ENCODE assay signal across 8 mouse cellular contexts in the genomic region with DNA sequence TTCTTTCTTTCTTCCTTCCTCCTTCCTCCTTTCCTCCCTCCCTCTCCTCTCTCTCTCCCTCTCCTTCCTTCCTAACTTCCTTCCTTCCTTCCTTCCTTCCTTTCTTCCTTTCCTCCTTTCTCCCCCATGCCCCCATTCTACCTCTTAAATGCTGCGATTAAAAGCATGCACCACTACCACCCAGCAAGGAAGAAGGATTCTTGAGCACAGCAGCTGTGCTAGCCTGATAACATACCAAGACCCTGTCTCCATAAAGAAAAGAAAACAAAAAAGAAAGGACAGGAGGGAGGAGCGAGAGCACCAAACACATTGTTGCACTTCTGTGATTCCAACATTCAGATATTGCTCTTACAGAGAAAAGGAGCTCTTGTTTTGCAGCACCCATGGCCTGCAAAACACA. TPM values are rescaled to one million over a fixed set of nuclear protein-coding genes. Genes with fewer than 3 reads are reported as not detected.
A peak's percentile ranks its signal among the peaks of the same experiment; 100 is the strongest.
DNase-seq lines count a peak whose midpoint lies in the region; ATAC-seq and TF ChIP-seq lines count a peak whose summit lies in the region.

No protein-coding gene starts in this region.

- no peaks in the 10 kb centered on the region for H3K9me3 ChIP-seq in heart, embryonic 10.5 days
- H3K9me3 ChIP-seq in CH12.LX (replicated peaks; ENCODE audit: low read length): no peaks in the 10 kb centered on the region
- H3K9me3 ChIP-seq in hindbrain, embryonic 10.5 days: no peaks in the 10 kb centered on the region

- in situ Hi-C loops in CH12.LX (cut with MboI; ENCODE audit: low pct_ligation_motif_present, low pct_unique_long_range_greater_than_20kb, low sequenced_read_pairs): no loop called here

- peaks cover 36% of the 10 kb centered on the region for H3K79me2 ChIP-seq in CH12.LX (replicated peaks; ENCODE audit: control insufficient read depth, extremely low read depth, insufficient read depth, poor library complexity, severe bottlenecking)

- peaks cover 26% of the 10 kb centered on the region for H3K4me1 ChIP-seq in heart, embryonic 10.5 days
- H3K4me1 ChIP-seq in CH12.LX (ENCODE audit: control insufficient read depth in 1 of 2, insufficient read depth in 2 of 2): peaks cover 12 to 35% of the 10 kb centered on the region in 2 experiments
- peaks cover 33% of the 10 kb centered on the region for H3K4me1 ChIP-seq in hindbrain, embryonic 10.5 days (replicated peaks)

- peak overlapping the region; percentile 96 for H3K4me3 ChIP-seq in heart, embryonic 10.5 days
- H3K4me3 ChIP-seq in CH12.LX (replicated peaks in 1 of 3; ENCODE audit: low read depth in 2 of 3, low read length in 2 of 3, poor library complexity in 1 of 3): peak overlapping the region; percentile 25 to 99 (median 85)
- peak overlapping the region; percentile 97 for H3K4me3 ChIP-seq in hindbrain, embryonic 10.5 days

- 40% methylated on average over 2 of the region's 2 CpGs for WGBS in heart, embryonic 10.5 days
- 68% methylated on average over 2 of the region's 2 CpGs for WGBS in hindbrain, embryonic 10.5 days

- TF ChIP-seq EP300 in CH12.LX (IDR thresholded peaks at IDR 0.05; ENCODE audit: low read length): no peak

- no peak for TF ChIP-seq RAD21 in CH12.LX (IDR thresholded peaks at IDR 0.05; ENCODE audit: low read depth, low read length)

- H3K27me3 ChIP-seq in heart, embryonic 10.5 days (ENCODE audit: insufficient read depth, poor library complexity, severe bottlenecking): no peaks in the 10 kb centered on the region
- no peaks in the 10 kb centered on the region for H3K27me3 ChIP-seq in CH12.LX (replicated peaks)
- no peaks in the 10 kb centered on the region for H3K27me3 ChIP-seq in hindbrain, embryonic 10.5 days (ENCODE audit: insufficient read depth, poor library complexity, severe bottlenecking)

- no peak for TF ChIP-seq CTCF in CH12.LX (conservative IDR thresholded peaks at IDR 0.05 in 1 of 2, IDR thresholded peaks at IDR 0.05 in 1 of 2; ENCODE audit: low read depth in 2 of 2, low read length in 2 of 2)

- no peak for DNase-seq in heart, embryonic 10.5 days (ENCODE audit: low spot score)
- no peak for DNase-seq in heart, postnatal 4 days
- DNase-seq in CH12.LX (ENCODE audit: extremely low read depth): no peak
- DNase-seq in hindbrain, embryonic 10.5 days (ENCODE audit: low spot score): no peak
- no peak for DNase-seq in urinary bladder, postnatal 4 days (ENCODE audit: low spot score in 2 of 2)
- DNase-seq in cerebellum, postnatal 14 days: no peak

- H3K36me3 ChIP-seq in heart, embryonic 10.5 days: peaks cover 50% of the 10 kb centered on the region
- H3K36me3 ChIP-seq in CH12.LX (replicated peaks in 1 of 2; ENCODE audit: control insufficient read depth in 1 of 2, insufficient read depth in 1 of 2, low read length in 1 of 2): peaks cover 31 to 59% of the 10 kb centered on the region in 2 experiments
- H3K36me3 ChIP-seq in hindbrain, embryonic 10.5 days: peaks cover 67% of the 10 kb centered on the region

- H3K4me2 ChIP-seq in CH12.LX (ENCODE audit: insufficient read depth, low read depth, poor library complexity, severe bottlenecking): peak overlapping the region; percentile 81

- TF ChIP-seq POLR2A in CH12.LX (IDR thresholded peaks at IDR 0.05; ENCODE audit: low read depth, low read length): no peak

- H3K9ac ChIP-seq in CH12.LX (ENCODE audit: insufficient read depth, low read depth): peak overlapping the region; percentile 79

- peak overlapping the region; percentile 93 for H3K27ac ChIP-seq in heart, embryonic 10.5 days
- no peak overlapping the region for H3K27ac ChIP-seq in CH12.LX (ENCODE audit: insufficient read depth, low read depth)
- H3K27ac ChIP-seq in hindbrain, embryonic 10.5 days: peak overlapping the region; percentile 94

- dilution Hi-C loops in CH12.LX (cut with MboI; ENCODE audit: extremely low pct_ligation_motif_present, extremely low pct_unique_long_range_greater_than_20kb, low sequenced_read_pairs): no loop called here

- peak; percentile 40 for ATAC-seq in megakaryocyte progenitor cell, adult 5-6 weeks (replicated peaks; ENCODE audit: poor library complexity)
- ATAC-seq in inflammation-experienced regulatory T-cells, adult 6 months: no peak

TF ChIP-seq in CH12.LX, 34 proteins besides CTCF, POLR2A, EP300 and RAD21:
- TF ChIP-seq MXI1 (IDR thresholded peaks at IDR 0.05; ENCODE audit: low read depth, low read length) (no peak), HCFC1 (IDR thresholded peaks at IDR 0.05; ENCODE audit: low read depth, low read length) (no peak), CHD2 (IDR thresholded peaks at IDR 0.05; ENCODE audit: low read length) (no peak), SMC3 (IDR thresholded peaks at IDR 0.05; ENCODE audit: low read depth, low read length) (no peak), IRF4 (IDR thresholded peaks at IDR 0.05; ENCODE audit: low read depth, low read length) (no peak), JUND (conservative IDR thresholded peaks at IDR 0.05; ENCODE audit: low read depth, low read length) (no peak), ZKSCAN1 (IDR thresholded peaks at IDR 0.05; ENCODE audit: borderline replicate concordance, low read depth, low read length) (no peak)

RNA-seq across cellular contexts. Expression of gene Smg8, which starts 0.6 kb away (rescaled TPM):
- polyA plus RNA-seq in heart, embryonic 10.5 days (2016; fragmentation: Nextera tagmentation; extraction: Ambion mirVana): 19.1 and 22.7 TPM in 2 replicates
- 10 to 100 TPM; 11.2 to 11.3 TPM for total RNA-seq in heart, postnatal 4 days (2021)
- total RNA-seq in CH12.LX (2012; rRNA removed) (21.5 and 21.7 TPM in 2 replicates), CH12.LX (2014; rRNA removed) (24.6 and 27.9 TPM in 2 replicates)
- polyA plus RNA-seq in CH12.LX (2012; ENCODE audit: insufficient read length, low read depth): 23.8 and 29.4 TPM in 2 replicates
- 24.9 and 27.1 TPM in 2 replicates for polyA plus RNA-seq in hindbrain, embryonic 10.5 days (2016; fragmentation: Nextera tagmentation; extraction: Ambion mirVana)
- 18.8 and 21.2 TPM in 2 replicates for total RNA-seq in megakaryocyte progenitor cell, adult 5-6 weeks (2015)
- 27.1 and 27.9 TPM in 2 replicates for total RNA-seq in megakaryocyte progenitor cell, adult 5-6 weeks (2017)
- polyA plus RNA-seq in inflammation-experienced regulatory T-cells, adult 6 months (2017; shearing (Covaris generic)): 1 to 10 TPM; 5.2 to 6.9 (median 6.0) TPM

RNA-seq across cellular contexts. Expression of gene Gdpd1, which starts 13.3 kb away (rescaled TPM):
- 20.0 and 22.8 TPM in 2 replicates for polyA plus RNA-seq in heart, embryonic 10.5 days (2016; fragmentation: Nextera tagmentation; extraction: Ambion mirVana)
- 10 to 100 TPM; 11.5 to 13.6 TPM for total RNA-seq in heart, postnatal 4 days (2021)
- total RNA-seq in CH12.LX (2012; rRNA removed) (2.9 and 3.9 TPM in 2 replicates), CH12.LX (2014; rRNA removed) (2.0 and 2.7 TPM in 2 replicates)
- polyA plus RNA-seq in CH12.LX (2012; ENCODE audit: insufficient read length, low read depth): 2.3 TPM in 2 replicates
- 51.2 and 82.4 TPM in 2 replicates for polyA plus RNA-seq in hindbrain, embryonic 10.5 days (2016; fragmentation: Nextera tagmentation; extraction: Ambion mirVana)
- 1.5 and 2.0 TPM in 2 replicates for total RNA-seq in megakaryocyte progenitor cell, adult 5-6 weeks (2015)
- 1.5 and 2.5 TPM in 2 replicates for total RNA-seq in megakaryocyte progenitor cell, adult 5-6 weeks (2017)
- polyA plus RNA-seq in inflammation-experienced regulatory T-cells, adult 6 months (2017; shearing (Covaris generic)): under 1 TPM in 1 of 3 experiments, not detected in 2; 0.71 TPM

RNA-seq across cellular contexts. Expression of gene Prr11, which starts 21.4 kb away (rescaled TPM):
- 10.4 and 11.4 TPM in 2 replicates for polyA plus RNA-seq in heart, embryonic 10.5 days (2016; fragmentation: Nextera tagmentation; extraction: Ambion mirVana)
- total RNA-seq in heart, postnatal 4 days (2021): 10 to 100 TPM; 10.0 TPM
- 8.8 and 8.9 TPM in 2 replicates for total RNA-seq in CH12.LX (2012; rRNA removed)
- total RNA-seq in CH12.LX (2014; rRNA removed): 12.0 and 16.6 TPM in 2 replicates
- polyA plus RNA-seq in CH12.LX (2012; ENCODE audit: insufficient read length, low read depth): 44.3 and 47.1 TPM in 2 replicates
- polyA plus RNA-seq in hindbrain, embryonic 10.5 days (2016; fragmentation: Nextera tagmentation; extraction: Ambion mirVana): 14.5 and 18.1 TPM in 2 replicates
- total RNA-seq in megakaryocyte progenitor cell, adult 5-6 weeks (2015): 41.1 and 47.6 TPM in 2 replicates
- total RNA-seq in megakaryocyte progenitor cell, adult 5-6 weeks (2017): 9.5 and 11.3 TPM in 2 replicates
- polyA plus RNA-seq in inflammation-experienced regulatory T-cells, adult 6 months (2017; shearing (Covaris generic)): 10 to 100 TPM in 1 of 3 experiments, 1 to 10 TPM in 1, under 1 TPM in 1; 0.86 to 14.3 (median 2.0) TPM

RNA-seq across cellular contexts. Expression of gene Ska2, which starts 21.9 kb away (rescaled TPM):
- 68.3 and 75.2 TPM in 2 replicates for polyA plus RNA-seq in heart, embryonic 10.5 days (2016; fragmentation: Nextera tagmentation; extraction: Ambion mirVana)
- 10 to 100 TPM; 40.2 to 42.6 TPM for total RNA-seq in heart, postnatal 4 days (2021)
- total RNA-seq in CH12.LX (2012; rRNA removed): 23.4 and 23.7 TPM in 2 replicates
- 57.6 and 66.7 TPM in 2 replicates for total RNA-seq in CH12.LX (2014; rRNA removed)
- polyA plus RNA-seq in CH12.LX (2012; ENCODE audit: insufficient read length, low read depth): 39.3 and 50.7 TPM in 2 replicates
- 76.9 and 99.9 TPM in 2 replicates for polyA plus RNA-seq in hindbrain, embryonic 10.5 days (2016; fragmentation: Nextera tagmentation; extraction: Ambion mirVana)
- 34.1 and 34.5 TPM in 2 replicates for total RNA-seq in megakaryocyte progenitor cell, adult 5-6 weeks (2015)
- 25.3 and 35.4 TPM in 2 replicates for total RNA-seq in megakaryocyte progenitor cell, adult 5-6 weeks (2017)
- 10 to 100 TPM; 11.2 to 33.8 (median 18.3) TPM for polyA plus RNA-seq in inflammation-experienced regulatory T-cells, adult 6 months (2017; shearing (Covaris generic))

RNA-seq across cellular contexts. Expression of gene Trim37, which starts 39.7 kb away (rescaled TPM):
- polyA plus RNA-seq in heart, embryonic 10.5 days (2016; fragmentation: Nextera tagmentation; extraction: Ambion mirVana): 28.7 and 33.3 TPM in 2 replicates
- 10 to 100 TPM; 16.7 to 18.9 TPM for total RNA-seq in heart, postnatal 4 days (2021)
- total RNA-seq in CH12.LX (2012; rRNA removed) (40.5 and 41.9 TPM in 2 replicates), CH12.LX (2014; rRNA removed) (36.2 and 43.6 TPM in 2 replicates)
- 60.6 and 71.0 TPM in 2 replicates for polyA plus RNA-seq in CH12.LX (2012; ENCODE audit: insufficient read length, low read depth)
- 64.4 and 65.5 TPM in 2 replicates for polyA plus RNA-seq in hindbrain, embryonic 10.5 days (2016; fragmentation: Nextera tagmentation; extraction: Ambion mirVana)
- 38.4 and 42.6 TPM in 2 replicates for total RNA-seq in megakaryocyte progenitor cell, adult 5-6 weeks (2015)
- 53.4 and 70.0 TPM in 2 replicates for total RNA-seq in megakaryocyte progenitor cell, adult 5-6 weeks (2017)
- polyA plus RNA-seq in inflammation-experienced regulatory T-cells, adult 6 months (2017; shearing (Covaris generic)): 1 to 10 TPM; 5.0 to 9.7 (median 7.6) TPM
